Mouse (Mus musculus) stomach, embryonic 16.5 days (tissue): Measurements from ENCODE around the gene Vim. TPM values are rescaled to one million over a fixed set of nuclear protein-coding genes. Genes with fewer than 3 reads are reported as not detected.
A peak's percentile ranks its signal among the peaks of the same experiment; 100 is the strongest.
"Not testable (repeated sequence)": the region's sequence is repeated elsewhere in the genome, so short reads cannot be mapped to it uniquely, and the experiment has no call there.

Experiments used
- ATAC-seq: fragments of 200-750 bp; cut with Nextera tagmentation; 2 replicates; pipeline ENCODE4 v1.8.0; 2017; ENCODE audit warnings: moderate number of reproducible peaks, moderate TSS enrichment; ENCODE audit not compliant: insufficient read depth, low FRiP score
- H3K27ac ChIP-seq: fragments of 300-500 bp; sonication (generic); 2 replicates; pipeline ENCODE4 v1.5.1; 2014; ENCODE audit warnings: low read length
- H3K27me3 ChIP-seq: fragments of 300-500 bp; sonication (generic); 2 replicates; pipeline ENCODE4 v1.6.1; 2014; ENCODE audit warnings: low read length, control low read depth, mixed read lengths; ENCODE audit not compliant: control insufficient read depth, insufficient read depth
- H3K36me3 ChIP-seq: fragments of 300-500 bp; sonication (generic); 2 replicates; pipeline ENCODE4 v1.6.1; 2014; ENCODE audit warnings: low read length; ENCODE audit not compliant: control insufficient read depth, insufficient read depth
- H3K4me1 ChIP-seq: fragments of 300-500 bp; sonication (generic); 2 replicates; pipeline ENCODE4 v1.6.1; 2014; ENCODE audit warnings: low read length, control low read depth, mixed read lengths; ENCODE audit not compliant: control insufficient read depth, insufficient read depth
- H3K4me2 ChIP-seq: fragments of 300-500 bp; sonication (generic); 2 replicates; pipeline ENCODE4 v1.6.1; 2014; ENCODE audit warnings: low read depth, low read length, mixed read lengths
- H3K4me3 ChIP-seq: fragments of 300-500 bp; sonication (generic); replicated peaks from 2 replicates; pipeline ENCODE4 v1.5.1; 2014; ENCODE audit warnings: mild to moderate bottlenecking, low read length
- H3K9ac ChIP-seq: fragments of 300-500 bp; sonication (generic); 2 replicates; pipeline ENCODE4 v1.6.1; 2014; ENCODE audit warnings: low read length
- H3K9me3 ChIP-seq: fragments of 300-500 bp; sonication (generic); replicated peaks from 2 replicates; pipeline ENCODE4 v1.6.1; 2016; ENCODE audit warnings: low read length, control low read depth; ENCODE audit not compliant: control insufficient read depth
- WGBS: fragments of 180-500 bp; shearing (Covaris S2); extraction: QIAGEN DNeasy Blood & Tissue Kit; methylation state at CpG from one replicate; pipeline ENCODE4 v1.1.7; 2014; 5-methylcytosine and 5-hydroxymethylcytosine counted together
- polyA plus RNA-seq: library from polyadenylated mRNA; unstranded; fragments of >200 nt; fragmentation: Nextera tagmentation; extraction: Ambion mirVana; gene quantifications from 2 replicates; pipeline ENCODE4 v1.2.1, GENCODE M21; 2015

Gene Vim
- polyA plus RNA-seq, 1 experiment from 2014 or later, result 493 TPM

GRCm38 (mm10) chr2:13593328-13593727 is 19.6 kb downstream of the Vim start:
- Histone ChIP-seq H3K4me2 (no peak overlapping the region), H3K9ac (no peak overlapping the region), H3K9me3 (no peaks in the 10 kb centered on the region), H3K36me3 (no peaks in the 10 kb centered on the region), H3K4me3 (no peak overlapping the region), H3K4me1 (no peaks in the 10 kb centered on the region), H3K27me3 (no peaks in the 10 kb centered on the region), H3K27ac (no peak overlapping the region)
- no peak for ATAC-seq
- 66% methylated on average over 4 of the region's 4 CpGs for WGBS

- no peak overlapping the region for H3K4me2 ChIP-seq
- H3K36me3 ChIP-seq, result no peaks in the 10 kb centered on the region
- 92% methylated on average over 1 of the region's 1 CpGs for WGBS
- H3K4me1 ChIP-seq, result no peaks in the 10 kb centered on the region
- H3K27me3 ChIP-seq, result no peaks in the 10 kb centered on the region
- ATAC-seq, result no peak
- H3K27ac ChIP-seq, result no peak overlapping the region
- H3K4me3 ChIP-seq, result no peak overlapping the region
- no peaks in the 10 kb centered on the region for H3K9me3 ChIP-seq
- no peak overlapping the region for H3K9ac ChIP-seq
Measured at GRCm38 (mm10) chr2:13596965-13597656, 23.4 kb downstream of the Vim start.

GRCm38 (mm10) chr2:13598166-13598565 is 24.4 kb downstream of the Vim start:
- H3K4me3 ChIP-seq, result no peak overlapping the region
- no peaks in the 10 kb centered on the region for H3K36me3 ChIP-seq
- H3K9ac ChIP-seq, result no peak overlapping the region
- H3K4me2 ChIP-seq, result no peak overlapping the region
- no peaks in the 10 kb centered on the region for H3K27me3 ChIP-seq
- WGBS, result 71% methylated on average over 5 of the region's 5 CpGs
- no peak for ATAC-seq
- H3K27ac ChIP-seq, result no peak overlapping the region
- H3K4me1 ChIP-seq, result no peaks in the 10 kb centered on the region
- no peaks in the 10 kb centered on the region for H3K9me3 ChIP-seq

DNA sequence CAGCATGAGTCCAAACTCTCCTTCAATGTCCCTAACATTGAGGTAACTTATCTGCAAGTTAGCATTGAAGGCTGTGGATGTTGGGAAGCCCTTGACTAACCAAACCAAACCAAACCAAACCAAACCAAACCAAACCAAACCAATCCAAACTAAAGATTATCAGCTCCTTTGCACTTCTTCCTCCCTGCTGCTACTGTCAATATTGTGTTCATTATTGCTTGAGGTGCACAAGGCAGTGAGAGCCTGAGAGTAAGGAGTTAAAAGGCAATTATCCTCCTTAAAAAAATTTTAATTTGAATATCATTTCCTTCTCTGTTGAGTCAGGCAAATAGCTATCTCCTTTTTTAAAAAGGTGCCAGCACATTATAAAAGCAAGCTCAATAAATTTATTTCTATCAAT is 29.4 kb downstream of the Vim start:
- no peaks in the 10 kb centered on the region for H3K9me3 ChIP-seq
- no peak for ATAC-seq

DNA sequence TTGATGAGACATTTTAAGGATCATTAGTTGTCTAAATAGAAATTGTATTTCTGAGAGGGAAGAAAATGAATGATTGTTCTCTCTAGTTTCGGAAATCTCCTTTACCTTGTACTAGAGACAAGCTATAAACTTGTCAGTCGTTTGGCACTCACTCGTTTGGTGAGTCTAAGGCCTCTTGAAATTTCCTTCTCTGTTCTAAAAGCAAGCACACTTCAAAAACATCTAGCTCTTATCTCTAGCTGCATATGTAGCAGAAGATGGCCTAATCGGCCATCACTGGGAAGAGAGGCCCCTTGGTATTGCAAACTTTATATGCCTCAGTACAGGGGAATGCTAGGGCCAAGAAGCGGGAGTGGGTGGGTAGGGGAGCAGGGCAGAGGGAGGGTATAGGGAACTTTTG is 29.9 kb downstream of the Vim start:
- not testable (repeated sequence) for ATAC-seq, H3K4me2 ChIP-seq
- WGBS, result 70% methylated on average over 5 of the region's 5 CpGs

More for the DNA sequence above, 29.4 kb downstream of the Vim start:
- Histone ChIP-seq H3K4me2 (no peak overlapping the region), H3K27ac (no peak overlapping the region), H3K4me1 (no peaks in the 10 kb centered on the region), H3K36me3 (no peaks in the 10 kb centered on the region), H3K9ac (no peak overlapping the region), H3K4me3 (no peak overlapping the region), H3K27me3 (no peaks in the 10 kb centered on the region)

DNA sequence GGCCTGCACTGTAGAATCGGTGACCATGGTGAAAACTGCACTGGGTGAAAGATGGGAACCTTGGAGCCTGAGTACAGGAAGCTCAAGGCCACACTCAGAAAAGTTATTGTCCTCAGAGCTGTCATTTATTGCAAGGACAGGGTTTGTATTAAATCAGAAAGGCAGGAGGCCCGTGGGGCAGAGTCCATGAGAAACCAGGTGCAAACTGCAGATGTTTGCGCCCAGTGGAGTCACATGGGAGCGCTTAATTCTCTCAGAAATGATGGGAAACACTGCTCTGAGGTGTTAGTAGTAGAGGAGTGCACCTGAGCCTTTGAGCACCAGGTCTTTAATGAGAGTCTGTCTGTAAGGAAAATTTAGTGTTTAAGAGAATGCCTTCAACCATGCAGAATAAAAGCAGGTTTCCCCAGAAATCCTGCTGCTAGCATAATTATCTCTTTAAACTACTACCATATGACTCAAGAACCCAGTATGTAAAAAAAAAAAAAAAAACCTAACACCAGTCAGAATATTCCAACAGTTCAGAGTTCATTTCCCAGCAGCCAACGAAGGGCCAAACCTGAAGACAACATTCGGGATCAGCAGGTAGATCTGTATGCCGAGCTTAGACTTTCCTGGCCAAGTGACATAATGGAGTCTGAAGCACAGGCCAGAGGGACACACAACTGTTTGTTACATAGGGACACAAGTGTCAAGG is 56.6 kb downstream of the Vim start:
- H3K9me3 ChIP-seq, result no peaks in the 10 kb centered on the region
- ATAC-seq, result 0 out of 2 replicates have a peak, but pooled peaks have one; percentile 44
- no peaks in the 10 kb centered on the region for H3K4me1 ChIP-seq
- WGBS, result 76% methylated on average over 7 of the region's 7 CpGs
- H3K27ac ChIP-seq, result no peak overlapping the region
- no peak overlapping the region for H3K4me3 ChIP-seq
- no peak overlapping the region for H3K9ac ChIP-seq
- no peaks in the 10 kb centered on the region for H3K27me3 ChIP-seq
- H3K4me2 ChIP-seq, result no peak overlapping the region
- H3K36me3 ChIP-seq, result no peaks in the 10 kb centered on the region

More for the DNA sequence above, 29.9 kb downstream of the Vim start:
- not testable (repeated sequence) for H3K4me3 ChIP-seq, H3K36me3 ChIP-seq, H3K27me3 ChIP-seq, H3K4me1 ChIP-seq, H3K27ac ChIP-seq, H3K9ac ChIP-seq, H3K9me3 ChIP-seq

Other genes with a start within 250 kb of the Vim start
- 0.54 and 0.84 TPM in 2 replicates for gene Cubn, start 82.1 kb upstream of the Vim start, polyA plus RNA-seq
- 8.0 and 8.4 TPM in 2 replicates for gene Trdmt1, start 29.3 kb upstream of the Vim start, polyA plus RNA-seq
- 0.50 and 0.80 TPM in 2 replicates for gene St8sia6, start 220.1 kb downstream of the Vim start, polyA plus RNA-seq